Mouse (Mus musculus): ENCODE data around the gene Arrdc3. TPM values are rescaled to one million over a fixed set of nuclear protein-coding genes. Genes with fewer than 3 reads are reported as not detected.

Gene Arrdc3
- polyA plus RNA-seq, 1 experiment from 2014 or later: 61.7 TPM

DNA sequence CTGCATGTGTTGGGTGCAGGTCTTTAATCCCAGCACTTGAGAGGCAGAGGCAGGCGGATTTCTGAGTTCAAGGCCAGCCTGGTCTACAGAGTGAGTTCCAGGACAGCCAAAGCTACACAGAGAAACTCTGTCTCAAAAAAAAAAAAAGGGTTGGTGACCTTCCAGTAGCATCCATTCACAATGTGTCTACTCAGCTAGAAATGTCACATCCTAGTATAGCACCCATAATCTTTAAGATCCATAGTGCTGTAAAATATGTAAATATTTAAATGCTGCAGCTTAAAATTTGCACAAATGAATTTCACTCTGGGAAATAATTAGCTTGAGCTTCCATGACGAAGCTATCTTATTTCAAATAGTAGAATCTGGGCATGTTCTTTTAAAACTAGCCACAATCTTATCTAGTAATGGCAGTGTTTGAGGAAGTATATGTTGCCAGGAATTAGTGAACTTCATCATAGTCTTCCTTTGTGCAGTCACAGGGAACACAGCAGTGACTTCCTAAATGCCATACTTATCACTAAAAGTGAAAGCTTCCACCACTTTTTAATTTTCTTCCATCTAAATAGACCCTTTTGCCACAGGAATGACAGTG is 16.3 kb downstream of the Arrdc3 start:
- Histone ChIP-seq H3K27me3 (ENCODE audit: control insufficient read depth, insufficient read depth, low read length) (no peaks in the 10 kb centered on the region), H3K4me2 (ENCODE audit: low read depth) (no peak overlapping the region), H3K9ac (ENCODE audit: low read length) (no peak overlapping the region), H3K27ac (ENCODE audit: low read depth, low read length) (no peak overlapping the region), H3K36me3 (ENCODE audit: control insufficient read depth, insufficient read depth, low read length) (no peaks in the 10 kb centered on the region; the same call in 1 of the 2 replicates), H3K9me3 (ENCODE audit: control insufficient read depth, low read length) (no peaks in the 10 kb centered on the region), H3K4me1 (ENCODE audit: control insufficient read depth, insufficient read depth, low read length) (no peaks in the 10 kb centered on the region), H3K4me3 (ENCODE audit: low read depth, low read length) (no peak overlapping the region)
- WGBS: 81% methylated on average over 2 of the region's 2 CpGs
- DNase-seq (ENCODE audit: low spot score) (no peak), ATAC-seq (ENCODE audit: insufficient read depth, low FRiP score, low TSS enrichment) (no peak)

DNA sequence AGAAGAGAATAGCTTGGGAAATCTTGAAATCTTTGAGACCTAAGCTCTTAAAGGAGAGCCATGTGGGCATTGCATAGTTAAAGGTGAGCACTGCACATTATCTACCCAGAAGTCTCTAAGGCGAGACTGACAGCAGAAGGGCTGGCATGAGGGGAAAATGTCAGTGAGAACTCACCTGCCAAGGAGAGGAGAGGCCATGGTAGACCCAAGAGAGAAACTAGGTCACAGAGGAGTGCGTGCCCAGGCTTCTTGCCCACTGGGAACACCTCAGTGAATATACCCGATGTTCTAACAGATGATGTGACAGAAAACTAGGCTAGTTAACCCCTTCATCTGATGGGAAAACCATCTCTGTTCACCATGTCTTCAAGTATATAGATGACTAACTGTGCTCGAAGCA is 18.2 kb downstream of the Arrdc3 start:
- 84% methylated on average over 4 of the region's 4 CpGs for WGBS
- no peak overlapping the region for H3K4me3 ChIP-seq (ENCODE audit: low read depth, low read length)
- H3K9ac ChIP-seq (ENCODE audit: low read length): no peak overlapping the region
- ATAC-seq (ENCODE audit: insufficient read depth, low FRiP score, low TSS enrichment): no peak
- DNase-seq (ENCODE audit: low spot score): no peak
- no peak overlapping the region for H3K4me2 ChIP-seq (ENCODE audit: low read depth)
- H3K9me3 ChIP-seq (ENCODE audit: control insufficient read depth, low read length): no peaks in the 10 kb centered on the region
- H3K4me1 ChIP-seq (ENCODE audit: control insufficient read depth, insufficient read depth, low read length): no peaks in the 10 kb centered on the region
- H3K36me3 ChIP-seq (ENCODE audit: control insufficient read depth, insufficient read depth, low read length): no peaks in the 10 kb centered on the region; the same call in 1 of the 2 replicates
- no peaks in the 10 kb centered on the region for H3K27me3 ChIP-seq (ENCODE audit: control insufficient read depth, insufficient read depth, low read length)
- H3K27ac ChIP-seq (ENCODE audit: low read depth, low read length): no peak overlapping the region

DNA sequence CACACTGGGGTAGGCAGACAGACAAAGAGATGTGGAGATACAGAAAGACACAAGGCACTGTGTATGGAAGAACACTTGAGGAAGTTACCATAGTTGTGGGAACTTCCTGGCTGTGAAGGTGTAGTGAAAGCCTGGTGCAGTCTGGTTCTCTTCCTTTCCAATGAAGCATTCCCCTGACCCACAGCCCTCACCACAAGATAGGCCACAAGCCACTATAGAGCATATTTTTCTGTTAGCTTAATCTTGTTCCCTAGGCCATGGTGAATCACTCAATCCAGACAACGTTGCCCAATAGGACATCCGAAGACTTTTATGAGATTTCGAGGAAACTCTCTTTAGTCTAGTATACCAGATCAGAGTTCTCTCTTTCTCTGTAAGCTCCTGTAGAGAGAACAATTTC is 19.6 kb downstream of the Arrdc3 start:
- 97% methylated on average over 3 of the region's 3 CpGs for WGBS

GRCm38 (mm10) chr13:80913361-80913760 is 30.2 kb downstream of the Arrdc3 start:
- Histone ChIP-seq H3K27ac (ENCODE audit: low read depth, low read length) (no peak overlapping the region), H3K4me3 (ENCODE audit: low read depth, low read length) (no peak overlapping the region), H3K9ac (ENCODE audit: low read length) (no peak overlapping the region), H3K27me3 (ENCODE audit: control insufficient read depth, insufficient read depth, low read length) (no peaks in the 10 kb centered on the region), H3K4me1 (ENCODE audit: control insufficient read depth, insufficient read depth, low read length) (no peaks in the 10 kb centered on the region), H3K36me3 (ENCODE audit: control insufficient read depth, insufficient read depth, low read length) (no peaks in the 10 kb centered on the region), H3K9me3 (ENCODE audit: control insufficient read depth, low read length) (no peaks in the 10 kb centered on the region), H3K4me2 (ENCODE audit: low read depth) (no peak overlapping the region)
- no peak for ATAC-seq (ENCODE audit: insufficient read depth, low FRiP score, low TSS enrichment)
- DNase-seq (ENCODE audit: low spot score): no peak

More for the DNA sequence above, 19.6 kb downstream of the Arrdc3 start:
- no peak for DNase-seq (ENCODE audit: low spot score)
- Histone ChIP-seq H3K4me2 (ENCODE audit: low read depth) (no peak overlapping the region), H3K9me3 (ENCODE audit: control insufficient read depth, low read length) (no peaks in the 10 kb centered on the region), H3K27ac (ENCODE audit: low read depth, low read length) (no peak overlapping the region), H3K36me3 (ENCODE audit: control insufficient read depth, insufficient read depth, low read length) (no peaks in the 10 kb centered on the region), H3K4me1 (ENCODE audit: control insufficient read depth, insufficient read depth, low read length) (no peaks in the 10 kb centered on the region), H3K4me3 (ENCODE audit: low read depth, low read length) (no peak overlapping the region), H3K9ac (ENCODE audit: low read length) (no peak overlapping the region), H3K27me3 (ENCODE audit: control insufficient read depth, insufficient read depth, low read length) (no peaks in the 10 kb centered on the region)
- ATAC-seq (ENCODE audit: insufficient read depth, low FRiP score, low TSS enrichment): no peak

GRCm38 (mm10) chr13:80920939-80921338 is 37.8 kb downstream of the Arrdc3 start:
- no peak overlapping the region for H3K27ac ChIP-seq (ENCODE audit: low read depth, low read length)
- H3K4me2 ChIP-seq (ENCODE audit: low read depth): no peak overlapping the region
- H3K4me3 ChIP-seq (ENCODE audit: low read depth, low read length): no peak overlapping the region
- ATAC-seq (ENCODE audit: insufficient read depth, low FRiP score, low TSS enrichment): no peak
- H3K4me1 ChIP-seq (ENCODE audit: control insufficient read depth, insufficient read depth, low read length): no peaks in the 10 kb centered on the region
- no peak overlapping the region for H3K9ac ChIP-seq (ENCODE audit: low read length)
- 95% methylated on average over 6 of the region's 6 CpGs for WGBS
- H3K9me3 ChIP-seq (ENCODE audit: control insufficient read depth, low read length): no peaks in the 10 kb centered on the region
- H3K36me3 ChIP-seq (ENCODE audit: control insufficient read depth, insufficient read depth, low read length): no peaks in the 10 kb centered on the region
- no peaks in the 10 kb centered on the region for H3K27me3 ChIP-seq (ENCODE audit: control insufficient read depth, insufficient read depth, low read length)
- no peak for DNase-seq (ENCODE audit: low spot score)

GRCm38 (mm10) chr13:80921593-80922327 is 38.6 kb downstream of the Arrdc3 start:
- H3K9me3 ChIP-seq (ENCODE audit: control insufficient read depth, low read length): no peaks in the 10 kb centered on the region
- H3K4me2 ChIP-seq (ENCODE audit: low read depth): no peak overlapping the region
- ATAC-seq (ENCODE audit: insufficient read depth, low FRiP score, low TSS enrichment) (no peak), DNase-seq (ENCODE audit: low spot score) (no peak)
- WGBS: 61% methylated on average over 7 of the region's 7 CpGs
- H3K9ac ChIP-seq (ENCODE audit: low read length): no peak overlapping the region
- no peaks in the 10 kb centered on the region for H3K4me1 ChIP-seq (ENCODE audit: control insufficient read depth, insufficient read depth, low read length)
- H3K36me3 ChIP-seq (ENCODE audit: control insufficient read depth, insufficient read depth, low read length): no peaks in the 10 kb centered on the region
- H3K27ac ChIP-seq (ENCODE audit: low read depth, low read length): no peak overlapping the region
- no peak overlapping the region for H3K4me3 ChIP-seq (ENCODE audit: low read depth, low read length)
- no peaks in the 10 kb centered on the region for H3K27me3 ChIP-seq (ENCODE audit: control insufficient read depth, insufficient read depth, low read length)

DNA sequence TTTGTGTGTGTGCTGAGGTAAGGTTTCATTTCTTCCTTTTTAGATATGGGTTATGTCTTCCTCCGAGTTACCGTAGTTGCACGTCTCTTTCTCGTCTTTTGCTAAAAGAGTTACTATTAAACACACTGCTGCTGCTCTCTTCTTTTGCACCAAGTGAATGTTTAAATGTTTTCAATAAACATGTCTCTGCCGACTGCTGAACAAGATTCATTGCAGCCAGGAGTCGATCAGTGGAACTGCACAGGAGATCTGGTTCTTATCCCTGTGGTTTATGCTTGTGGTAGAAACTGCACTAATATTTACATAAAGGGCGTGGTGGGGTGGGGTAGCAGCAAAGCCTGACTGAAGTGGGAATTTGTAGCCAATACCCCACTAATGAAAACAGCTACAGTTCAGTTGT is 45.0 kb downstream of the Arrdc3 start:
- Histone ChIP-seq H3K4me3 (ENCODE audit: low read depth, low read length) (no peak overlapping the region), H3K27me3 (ENCODE audit: control insufficient read depth, insufficient read depth, low read length) (no peaks in the 10 kb centered on the region), H3K4me1 (ENCODE audit: control insufficient read depth, insufficient read depth, low read length) (no peaks in the 10 kb centered on the region), H3K36me3 (ENCODE audit: control insufficient read depth, insufficient read depth, low read length) (no peaks in the 10 kb centered on the region), H3K4me2 (ENCODE audit: low read depth) (no peak overlapping the region), H3K9me3 (ENCODE audit: control insufficient read depth, low read length) (no peaks in the 10 kb centered on the region), H3K9ac (ENCODE audit: low read length) (no peak overlapping the region), H3K27ac (ENCODE audit: low read depth, low read length) (no peak overlapping the region)
- WGBS: 72% methylated on average over 7 of the region's 7 CpGs
- DNase-seq (ENCODE audit: low spot score): no peak
- ATAC-seq (ENCODE audit: insufficient read depth, low FRiP score, low TSS enrichment): no peak

DNA sequence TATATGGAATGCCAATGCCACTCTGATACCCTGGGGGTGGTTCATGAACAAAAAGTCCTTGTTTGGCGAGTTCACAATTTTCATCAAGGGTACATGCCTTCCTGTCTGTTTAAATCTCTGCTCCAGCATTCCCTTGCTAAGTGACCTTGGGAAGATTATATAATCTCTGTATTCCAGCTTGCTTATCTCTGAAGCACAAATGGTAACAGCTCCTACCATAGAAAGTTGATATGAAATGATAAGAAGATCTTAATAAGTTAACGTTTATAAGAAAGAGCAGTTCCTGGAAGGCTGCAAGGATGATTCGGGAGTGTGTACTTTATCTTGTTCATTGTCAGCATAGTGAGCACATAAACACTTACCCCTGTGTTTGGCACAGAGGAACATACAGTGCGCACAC is 46.8 kb downstream of the Arrdc3 start:
- Histone ChIP-seq H3K27ac (ENCODE audit: low read depth, low read length) (no peak overlapping the region), H3K9me3 (ENCODE audit: control insufficient read depth, low read length) (no peaks in the 10 kb centered on the region), H3K27me3 (ENCODE audit: control insufficient read depth, insufficient read depth, low read length) (no peaks in the 10 kb centered on the region), H3K4me2 (ENCODE audit: low read depth) (no peak overlapping the region), H3K4me1 (ENCODE audit: control insufficient read depth, insufficient read depth, low read length) (no peaks in the 10 kb centered on the region), H3K4me3 (ENCODE audit: low read depth, low read length) (no peak overlapping the region), H3K9ac (ENCODE audit: low read length) (no peak overlapping the region), H3K36me3 (ENCODE audit: control insufficient read depth, insufficient read depth, low read length) (no peaks in the 10 kb centered on the region)
- 93% methylated on average over 4 of the region's 4 CpGs for WGBS
- DNase-seq (ENCODE audit: low spot score) (no peak), ATAC-seq (ENCODE audit: insufficient read depth, low FRiP score, low TSS enrichment) (no peak)

GRCm38 (mm10) chr13:80932816-80933402 is 49.7 kb downstream of the Arrdc3 start:
- no peak for DNase-seq (ENCODE audit: low spot score)
- Histone ChIP-seq H3K27ac (ENCODE audit: low read depth, low read length) (no peak overlapping the region), H3K9me3 (ENCODE audit: control insufficient read depth, low read length) (no peaks in the 10 kb centered on the region), H3K9ac (ENCODE audit: low read length) (no peak overlapping the region), H3K4me3 (ENCODE audit: low read depth, low read length) (no peak overlapping the region), H3K27me3 (ENCODE audit: control insufficient read depth, insufficient read depth, low read length) (no peaks in the 10 kb centered on the region), H3K36me3 (ENCODE audit: control insufficient read depth, insufficient read depth, low read length) (no peaks in the 10 kb centered on the region), H3K4me2 (ENCODE audit: low read depth) (no peak overlapping the region), H3K4me1 (ENCODE audit: control insufficient read depth, insufficient read depth, low read length) (no peaks in the 10 kb centered on the region)
- ATAC-seq (ENCODE audit: insufficient read depth, low FRiP score, low TSS enrichment): no peak
- WGBS: 72% methylated on average over 5 of the region's 5 CpGs

Measured in neural tube, embryonic 11.5 days (tissue).